Mouse (Mus musculus) Patski (cell line): ENCODE results near the gene Slc1a5. TPM values are rescaled to one million over a fixed set of nuclear protein-coding genes. Genes with fewer than 3 reads are reported as not detected.

ENCODE experiments used
- ATAC-seq: fragments of 100-300 bp; one replicate; pipeline ENCODE4 v1.8.0; 2021
- CTCF ChIA-PET: fragments of 350-600 bp; sonication (Branson Sonifier 250); formaldehyde crosslinking; loops from one replicate; lab custom pipeline; 2022; ENCODE audit warnings: inconsistent platforms; lab: Charles Lee
- POLR2A ChIA-PET: fragments of 350-600 bp; sonication (Branson Sonifier 250); formaldehyde crosslinking; loops from one replicate; lab custom pipeline; 2022; ENCODE audit warnings: antibody characterized with exemption, inconsistent platforms; lab: Charles Lee
- DNase-seq: peaks from one replicate; pipeline ENCODE4 v3.0.0-alpha.2; 2011; ENCODE audit warnings: low read depth, low spot score
- H3K27me3 ChIP-seq: fragments of 371-371 bp; one replicate; pipeline ENCODE4 v1.5.1; 2021
- CTCF ChIP-seq: fragments of 100-300 bp; IDR thresholded peaks from one replicate; pipeline ENCODE4 v1.5.1; 2021
- in situ Hi-C: fragments of 300-500 bp; cut with MboI; formaldehyde crosslinking; loops from 3 replicates; pipeline ENCODE4 v1.11.1; 2018; ENCODE audit warnings: low pct_unique_long_range_greater_than_20kb, mixed read lengths
- polyA plus RNA-seq: library from polyadenylated mRNA; unstranded; gene quantifications from one replicate; pipeline ENCODE4 v1.2.3, GENCODE M21; 2021

Slc1a5 gene
- polyA plus RNA-seq, 1 experiment from 2014 or later = 69.5 TPM

DNA sequence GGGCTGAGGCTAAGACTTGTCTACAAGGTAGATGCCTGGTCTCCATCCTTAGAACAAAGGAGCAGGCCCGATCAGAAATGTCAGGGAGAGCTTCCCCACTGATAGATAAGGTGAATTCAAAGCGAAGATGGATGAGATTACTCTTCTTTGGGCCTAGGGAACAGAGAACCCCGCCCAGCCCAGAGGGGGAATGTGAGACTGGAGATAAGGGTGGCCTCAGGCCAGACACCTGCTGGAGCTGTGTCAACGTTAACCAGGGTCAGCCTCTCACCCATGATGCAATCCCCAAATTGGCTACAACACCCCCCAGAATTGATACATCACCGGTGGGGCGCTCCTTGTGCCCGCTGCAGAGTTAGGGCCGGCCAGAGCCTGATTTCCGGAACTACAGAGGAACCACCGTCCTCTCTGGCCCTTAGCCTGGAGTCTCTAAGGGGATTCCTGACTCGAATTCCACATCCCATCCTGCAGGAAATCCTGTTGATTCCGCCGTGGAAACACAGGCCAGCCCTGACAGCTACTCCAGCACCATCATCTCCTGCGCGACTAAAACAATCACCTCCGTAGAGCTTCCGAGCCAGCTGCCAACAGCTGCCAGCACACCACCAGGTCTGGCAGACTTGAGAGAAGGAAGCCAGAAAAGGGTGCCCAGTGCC, 25.6 kb upstream of the Slc1a5 start:
- ATAC-seq = no peak

DNA sequence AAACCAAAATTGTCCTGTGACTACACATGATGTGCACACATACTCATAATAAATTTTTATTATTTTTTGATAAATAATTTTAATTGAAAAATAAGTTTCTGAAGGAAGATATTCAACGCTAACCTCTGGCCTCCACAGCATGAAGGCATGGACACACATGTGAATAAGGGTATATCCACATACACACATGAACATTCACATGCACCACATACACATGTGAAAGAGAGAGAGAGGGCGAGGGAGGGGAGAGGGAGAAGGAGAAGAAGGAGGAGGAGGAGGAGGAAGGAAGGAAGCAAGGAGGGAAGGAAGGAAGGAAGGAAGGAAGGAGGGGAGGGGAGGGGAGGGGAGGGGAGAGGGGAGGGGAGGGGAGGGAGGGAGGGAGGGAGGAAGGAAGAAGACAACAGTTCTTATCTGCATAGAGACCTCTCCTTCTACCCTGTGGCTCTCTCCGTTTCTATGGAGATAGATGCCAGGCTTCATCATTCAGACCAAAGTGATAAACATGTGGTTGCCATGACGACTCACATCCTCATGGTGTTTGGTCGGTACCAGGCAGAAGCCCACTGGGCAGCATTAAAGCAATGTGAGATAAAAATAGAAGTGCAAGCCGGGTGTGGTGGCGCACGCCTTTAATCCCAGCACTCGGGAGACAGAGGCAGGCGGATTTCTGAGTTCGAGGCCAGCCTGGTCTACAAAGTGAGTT, 22.1 kb upstream of the Slc1a5 start:
- POLR2A ChIA-PET = no interaction called here
- no peak for TF ChIP-seq CTCF
- no peak for DNase-seq
- CTCF ChIA-PET = no interaction called here
- in situ Hi-C loops = no loop called here
- no peaks in the 10 kb centered on the region for H3K27me3 ChIP-seq
- no peak for ATAC-seq

More for the DNA sequence above, 25.6 kb upstream of the Slc1a5 start:
- no peaks in the 10 kb centered on the region for H3K27me3 ChIP-seq
- ChIA-PET CTCF (no interaction called here), POLR2A (no interaction called here)
- no peak for TF ChIP-seq CTCF
- in situ Hi-C loops = no loop called here
- no peak for DNase-seq

DNA sequence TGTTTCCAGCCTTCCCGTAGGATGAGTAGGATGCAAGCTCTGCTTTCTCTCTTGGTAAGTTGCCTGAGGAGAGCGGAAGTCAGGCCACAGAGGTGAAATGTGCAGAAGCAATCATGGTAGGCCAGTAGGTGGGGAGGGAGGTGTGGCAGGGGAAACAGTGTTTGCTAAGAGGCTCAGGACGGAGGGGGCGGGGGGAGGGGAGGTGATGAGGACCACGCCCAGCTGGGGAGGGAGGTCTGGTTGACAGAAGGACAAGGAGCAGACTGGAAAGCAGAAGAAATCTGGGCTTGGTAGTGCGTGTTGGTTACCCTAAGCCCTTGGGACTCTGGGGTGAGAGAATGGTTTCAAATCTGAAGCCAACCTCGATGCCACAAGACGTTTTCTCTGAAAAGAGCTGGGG, 20.8 kb upstream of the Slc1a5 start:
- in situ Hi-C loops = no loop called here
- no peak for ATAC-seq
- DNase-seq = no peak
- ChIA-PET CTCF (no interaction called here), POLR2A (interaction anchor here (0.7 kb wide), 1 partner anchor 37 kb away, joined by 3 read pairs; no protein-coding TSS in a partner anchor)
- no peaks in the 10 kb centered on the region for H3K27me3 ChIP-seq
- no peak for TF ChIP-seq CTCF

DNA sequence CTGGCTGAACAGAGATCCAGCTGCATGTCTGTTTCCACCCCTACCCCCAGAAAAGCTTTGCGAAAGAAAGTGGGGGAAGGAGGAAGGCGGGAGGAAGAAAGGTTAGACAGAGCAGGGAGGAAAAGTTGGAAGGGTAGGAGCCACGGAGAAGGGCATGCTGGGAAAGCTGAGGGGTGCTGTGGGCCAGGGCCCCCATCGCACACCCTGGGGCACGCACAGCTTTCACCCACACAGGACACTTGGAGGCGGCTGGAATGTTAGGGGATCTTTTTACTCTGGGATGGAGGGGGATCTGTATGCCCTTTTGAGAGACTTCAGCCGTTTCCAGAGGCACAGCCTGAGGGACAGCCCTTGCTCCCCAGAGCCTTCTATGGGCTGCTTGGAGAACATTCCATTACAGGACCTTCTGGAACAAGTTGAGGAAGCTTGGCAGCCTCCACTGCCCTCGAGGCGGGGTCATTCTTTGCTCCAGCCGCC, 20.1 kb upstream of the Slc1a5 start:
- POLR2A ChIA-PET = interaction anchor here (0.7 kb wide), 1 partner anchor 36 kb away, joined by 3 read pairs; no protein-coding TSS in a partner anchor
- no peak for TF ChIP-seq CTCF

GRCm38 (mm10) chr7:16761630-16762029, 19.5 kb upstream of the Slc1a5 start:
- POLR2A ChIA-PET = no interaction called here

More for the DNA sequence above, 20.1 kb upstream of the Slc1a5 start:
- ATAC-seq (no peak), DNase-seq (no peak)
- H3K27me3 ChIP-seq = no peaks in the 10 kb centered on the region
- CTCF ChIA-PET = interaction anchor here (1.4 kb wide), 1 partner anchor 15 kb away, joined by 5 read pairs; no protein-coding TSS in a partner anchor
- in situ Hi-C loops = no loop called here

GRCm38 (mm10) chr7:16763463-16764218, 17.5 kb upstream of the Slc1a5 start:
- POLR2A ChIA-PET = no interaction called here
- H3K27me3 ChIP-seq = no peaks in the 10 kb centered on the region
- no peak for ATAC-seq
- in situ Hi-C loops = no loop called here
- TF ChIP-seq CTCF = no peak
- CTCF ChIA-PET = interaction anchor here (1.2 kb wide), 1 partner anchor 10 kb away, joined by 5 read pairs; no protein-coding TSS in a partner anchor
- DNase-seq = no peak

More at GRCm38 (mm10) chr7:16761630-16762029, 19.5 kb upstream of the Slc1a5 start:
- CTCF ChIA-PET = interaction anchor here (1.4 kb wide), 1 partner anchor 15 kb away, joined by 5 read pairs; no protein-coding TSS in a partner anchor
- ATAC-seq (no peak), DNase-seq (no peak)
- TF ChIP-seq CTCF = no peak
- in situ Hi-C loops = no loop called here
- no peaks in the 10 kb centered on the region for H3K27me3 ChIP-seq

DNA sequence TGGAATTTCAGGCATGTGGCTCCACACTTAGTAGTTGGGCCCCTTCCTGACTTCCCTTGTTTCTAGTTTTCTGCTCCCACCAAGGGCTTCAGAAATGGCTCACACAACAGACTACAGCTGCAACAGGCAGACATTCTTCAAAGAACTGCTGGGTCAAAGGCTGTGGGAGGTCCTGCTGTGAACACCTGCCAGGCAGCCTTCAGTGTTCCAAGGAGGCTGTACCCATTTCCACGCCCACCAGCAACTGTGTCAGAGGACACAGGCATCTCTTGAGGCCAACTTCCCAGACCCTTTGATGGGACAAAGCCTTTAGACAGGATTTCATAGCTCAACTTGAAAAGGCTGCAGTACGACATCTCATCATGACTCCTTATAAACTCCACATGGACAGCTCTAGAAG, 14.7 kb upstream of the Slc1a5 start:
- DNase-seq (no peak), ATAC-seq (no peak)
- no peak for TF ChIP-seq CTCF
- in situ Hi-C loops = no loop called here
- CTCF ChIA-PET = no interaction called here
- POLR2A ChIA-PET = no interaction called here
- no peaks in the 10 kb centered on the region for H3K27me3 ChIP-seq

- DNase-seq (no peak), ATAC-seq (no peak)
- H3K27me3 ChIP-seq = no peaks in the 10 kb centered on the region
- in situ Hi-C loops = no loop called here
- POLR2A ChIA-PET = no interaction called here
- CTCF ChIA-PET = no interaction called here
- TF ChIP-seq CTCF = no peak
Measured at GRCm38 (mm10) chr7:16775888-16776287, 5.3 kb upstream of the Slc1a5 start.

DNA sequence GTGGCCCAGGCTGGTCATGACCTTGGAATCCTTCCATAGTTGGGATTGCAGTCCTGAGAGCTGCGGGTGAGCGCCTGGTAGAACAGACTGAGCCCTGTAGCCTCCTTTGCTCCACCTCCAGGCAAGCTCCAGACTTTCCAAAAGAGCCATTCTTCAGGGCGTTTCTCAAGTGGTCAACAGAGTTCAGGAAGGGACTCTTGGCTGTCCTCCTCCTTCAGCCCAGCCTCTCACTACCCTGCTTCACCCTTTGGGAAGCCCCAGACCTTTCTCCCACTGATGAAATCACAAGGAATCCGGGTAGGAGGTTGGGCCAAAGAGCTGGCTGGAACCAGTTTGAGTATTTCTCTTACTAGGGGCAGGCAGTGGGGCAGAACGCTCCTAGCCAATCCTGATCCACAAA, 1.1 kb upstream of the Slc1a5 start:
- CTCF ChIA-PET = interaction anchor here (1.1 kb wide), 1 partner anchor 34 kb away, joined by 3 read pairs; no protein-coding TSS in a partner anchor
- no peak for ATAC-seq

DNA sequence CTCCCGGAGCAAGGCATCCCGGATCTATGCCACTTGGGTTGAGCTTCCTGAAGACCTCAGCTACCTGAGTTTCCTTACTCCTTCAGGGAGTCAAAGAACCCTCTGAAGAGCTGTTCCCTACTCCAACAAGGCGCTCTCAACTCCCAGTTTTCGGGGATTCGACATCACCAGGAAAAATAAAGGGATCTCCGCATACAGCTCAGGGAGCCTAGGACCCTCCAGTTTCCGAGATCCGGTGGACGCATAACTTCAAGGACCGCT, 345 bp downstream of the Slc1a5 start:
- in situ Hi-C loops = no loop called here
- DNase-seq = no peak
- ChIA-PET POLR2A (no interaction called here), CTCF (interaction anchor here (1.1 kb wide), 1 partner anchor 36 kb away, joined by 4 read pairs; no protein-coding TSS in a partner anchor)
- ATAC-seq = peak; percentile 13
- TF ChIP-seq CTCF = no peak
- no peaks in the 10 kb centered on the region for H3K27me3 ChIP-seq

More for the DNA sequence above, 1.1 kb upstream of the Slc1a5 start:
- POLR2A ChIA-PET = no interaction called here
- TF ChIP-seq CTCF = no peak
- no peak for DNase-seq
- in situ Hi-C loops = no loop called here
- H3K27me3 ChIP-seq = no peaks in the 10 kb centered on the region
